8 mouse cellular contexts compared by ENCODE assay signal in genomic region chr1:184519551-184519950, GRCm38 (mm10).
DNase-seq lines count a peak whose midpoint lies in the region.

No protein-coding gene starts in this region.

- DNase-seq in gastrocnemius, adult 18-20 months (ENCODE audit: low spot score): peak; percentile 62
- DNase-seq in gastrocnemius, postnatal 10 days: no peak
- DNase-seq in ovary, postnatal 36 days (ENCODE audit: low spot score): peak; percentile 5
- no peak for DNase-seq in ovary, postnatal 14 days (ENCODE audit: low spot score)
- peak; percentile 8 to 31 for DNase-seq in gastrocnemius, adult 8-10 months (ENCODE audit: low spot score in 2 of 2)
- peak; percentile 44 for DNase-seq in skeletal muscle tissue, adult 2 months (ENCODE audit: low read depth, low spot score)
- DNase-seq in left cerebral cortex, adult 18-20 months (ENCODE audit: low spot score in 2 of 2): no peak
- DNase-seq in thymus, postnatal 36 days: no peak

Comparison
In these comparisons a context has a peak if more than half of its experiments do, and no peak if none do; other contexts are left out.
1. DNase-seq: peak in gastrocnemius, adult 18-20 months (single experiment), ovary, postnatal 36 days (single experiment), gastrocnemius, adult 8-10 months (2 of 2) and skeletal muscle tissue, adult 2 months (single experiment); none in gastrocnemius, postnatal 10 days (single experiment), ovary, postnatal 14 days (single experiment), left cerebral cortex, adult 18-20 months (0 of 2) and thymus, postnatal 36 days (0 of 2).